Comparison of ENCODE assay signal across 7 mouse cellular contexts in the genomic region with DNA sequence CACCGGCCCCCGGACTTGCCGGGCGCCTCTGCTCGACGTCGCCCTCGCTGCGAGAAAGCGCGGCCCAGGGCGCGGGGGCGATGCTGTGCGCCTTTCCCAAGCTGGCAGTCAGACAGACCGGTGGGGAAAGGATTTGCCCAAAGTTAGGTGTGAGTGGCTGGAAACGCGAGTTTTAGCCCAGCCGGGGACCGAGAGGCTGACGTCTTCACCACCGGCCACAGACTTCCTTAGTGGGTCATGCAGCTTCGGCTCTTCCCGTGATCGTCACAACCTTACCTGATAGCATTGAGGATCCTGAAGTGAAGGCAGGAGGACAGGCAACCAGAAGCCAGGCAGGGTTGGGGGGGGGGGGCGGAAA. TPM values are rescaled to one million over a fixed set of nuclear protein-coding genes. Genes with fewer than 3 reads are reported as not detected.
DNase-seq lines count a peak whose midpoint lies in the region; ATAC-seq and TF ChIP-seq lines count a peak whose summit lies in the region.

No protein-coding gene starts in this region.

- H3K9me3 ChIP-seq in lung, embryonic 14.5 days (ENCODE audit: low read depth, low read length): no peaks in the 10 kb centered on the region
- H3K9me3 ChIP-seq in forebrain, embryonic 15.5 days: no peaks in the 10 kb centered on the region
- no peaks in the 10 kb centered on the region for H3K9me3 ChIP-seq in liver, embryonic 11.5 days (ENCODE audit: control insufficient read depth, low read length)

- H3K36me3 ChIP-seq in lung, embryonic 14.5 days (ENCODE audit: insufficient read depth): peaks cover 33% of the 10 kb centered on the region
- H3K36me3 ChIP-seq in forebrain, embryonic 15.5 days: peaks cover 26% of the 10 kb centered on the region
- H3K36me3 ChIP-seq in liver, embryonic 11.5 days (ENCODE audit: control insufficient read depth, insufficient read depth, low read length): peaks cover 9% of the 10 kb centered on the region; the same call in 1 of the 2 replicates

- H3K4me1 ChIP-seq in lung, embryonic 14.5 days (ENCODE audit: insufficient read depth): 0 out of 2 replicates have a peak, but pooled peaks cover 7% of the 10 kb centered on the region
- H3K4me1 ChIP-seq in forebrain, embryonic 15.5 days: peaks cover 22% of the 10 kb centered on the region
- peaks cover 7% of the 10 kb centered on the region for H3K4me1 ChIP-seq in liver, embryonic 11.5 days (replicated peaks; ENCODE audit: control insufficient read depth, insufficient read depth, low read length)

- peak overlapping the region; percentile 54; the same call in 1 of the 2 replicates for H3K27ac ChIP-seq in lung, embryonic 14.5 days (ENCODE audit: low read depth)
- H3K27ac ChIP-seq in forebrain, embryonic 15.5 days (replicated peaks): peak overlapping the region; percentile 64
- H3K27ac ChIP-seq in liver, embryonic 11.5 days (ENCODE audit: low read depth, low read length): peak overlapping the region; percentile 71

- H3K4me2 ChIP-seq in lung, embryonic 14.5 days: peak overlapping the region; percentile 90
- H3K4me2 ChIP-seq in forebrain, embryonic 15.5 days (replicated peaks): peak overlapping the region; percentile 68
- peak overlapping the region; percentile 75 for H3K4me2 ChIP-seq in liver, embryonic 11.5 days

- peak overlapping the region; percentile 94 for H3K9ac ChIP-seq in lung, embryonic 14.5 days
- H3K9ac ChIP-seq in forebrain, embryonic 15.5 days (replicated peaks): peak overlapping the region; percentile 83
- H3K9ac ChIP-seq in liver, embryonic 11.5 days (ENCODE audit: low read depth, low read length): peak overlapping the region; percentile 94

- peak overlapping the region; percentile 96 for H3K4me3 ChIP-seq in lung, embryonic 14.5 days (ENCODE audit: low read depth, low read length)
- peak overlapping the region; percentile 85 for H3K4me3 ChIP-seq in forebrain, embryonic 15.5 days
- peak overlapping the region; percentile 100 for H3K4me3 ChIP-seq in liver, embryonic 11.5 days (ENCODE audit: low read depth, low read length)

- DNase-seq in lung, embryonic 14.5 days: peak; percentile 17
- no peak for DNase-seq in lung, postnatal 4 days
- DNase-seq in adipocyte (ENCODE audit: low spot score): peak; percentile 16
- peak; percentile 49 for DNase-seq in liver, embryonic 11.5 days (ENCODE audit: low spot score)
- DNase-seq in natural killer cell, adult 2 months (ENCODE audit: low spot score in 2 of 2): peak; percentile 33 to 36
- no peak for DNase-seq in cerebellum, postnatal 36 days

- WGBS in lung, embryonic 14.5 days: under 1% methylated on average over 26 of the region's 26 CpGs
- 2% methylated on average over 26 of the region's 26 CpGs for WGBS in forebrain, embryonic 15.5 days
- WGBS in liver, embryonic 11.5 days: under 1% methylated on average over 25 of the region's 26 CpGs

- ATAC-seq in lung, embryonic 14.5 days (ENCODE audit: insufficient read depth): no peak
- ATAC-seq in forebrain, embryonic 15.5 days (replicated peaks): 0 out of 2 replicates have a peak, but pooled peaks have one; percentile 21
- peak; percentile 15; the same call in 1 of the 2 replicates for ATAC-seq in liver, embryonic 11.5 days (replicated peaks; ENCODE audit: low FRiP score)

- TF ChIP-seq CTCF in lung, embryonic 14.5 days (IDR thresholded peaks at IDR 0.05; ENCODE audit: low read depth): no peak

- no peaks in the 10 kb centered on the region for H3K27me3 ChIP-seq in lung, embryonic 14.5 days (ENCODE audit: insufficient read depth, low read length)
- no peaks in the 10 kb centered on the region for H3K27me3 ChIP-seq in forebrain, embryonic 15.5 days
- no peaks in the 10 kb centered on the region for H3K27me3 ChIP-seq in liver, embryonic 11.5 days (replicated peaks; ENCODE audit: control insufficient read depth, insufficient read depth, low read length)

RNA-seq across cellular contexts. Expression of gene Brap, which starts 0.5 kb away (rescaled TPM):
- 39.1 and 40.9 TPM in 2 replicates for polyA plus RNA-seq in lung, embryonic 14.5 days (2014; fragmentation: Nextera tagmentation; extraction: Ambion mirVana)
- polyA plus RNA-seq in forebrain, embryonic 15.5 days (2015; fragmentation: Nextera tagmentation; extraction: Ambion mirVana): 51.1 and 55.4 TPM in 2 replicates
- polyA plus RNA-seq in liver, embryonic 11.5 days (2014; fragmentation: Nextera tagmentation; extraction: Ambion mirVana): 42.8 and 46.0 TPM in 2 replicates

RNA-seq across cellular contexts. Expression of gene Acad10, which starts 0.6 kb away (rescaled TPM):
- 1.5 and 3.0 TPM in 2 replicates for polyA plus RNA-seq in lung, embryonic 14.5 days (2014; fragmentation: Nextera tagmentation; extraction: Ambion mirVana)
- 1.0 and 1.1 TPM in 2 replicates for polyA plus RNA-seq in forebrain, embryonic 15.5 days (2015; fragmentation: Nextera tagmentation; extraction: Ambion mirVana)
- 2.7 and 3.6 TPM in 2 replicates for polyA plus RNA-seq in liver, embryonic 11.5 days (2014; fragmentation: Nextera tagmentation; extraction: Ambion mirVana)

RNA-seq across cellular contexts. Expression of gene Acad12, which starts 42.1 kb away (rescaled TPM):
- 1.7 and 1.8 TPM in 2 replicates for polyA plus RNA-seq in lung, embryonic 14.5 days (2014; fragmentation: Nextera tagmentation; extraction: Ambion mirVana)
- polyA plus RNA-seq in forebrain, embryonic 15.5 days (2015; fragmentation: Nextera tagmentation; extraction: Ambion mirVana): 1.1 and 1.2 TPM in 2 replicates
- polyA plus RNA-seq in liver, embryonic 11.5 days (2014; fragmentation: Nextera tagmentation; extraction: Ambion mirVana): 3.0 and 5.0 TPM in 2 replicates

RNA-seq across cellular contexts. Expression of gene Atxn2, which starts 50.3 kb away (rescaled TPM):
- polyA plus RNA-seq in lung, embryonic 14.5 days (2014; fragmentation: Nextera tagmentation; extraction: Ambion mirVana): 79.2 and 83.9 TPM in 2 replicates
- 67.2 and 80.1 TPM in 2 replicates for polyA plus RNA-seq in forebrain, embryonic 15.5 days (2015; fragmentation: Nextera tagmentation; extraction: Ambion mirVana)
- 49.8 and 63.9 TPM in 2 replicates for polyA plus RNA-seq in liver, embryonic 11.5 days (2014; fragmentation: Nextera tagmentation; extraction: Ambion mirVana)

Comparison
In these comparisons a context has a peak if more than half of its experiments do, and no peak if none do; other contexts are left out.
1. DNase-seq: peak in lung, embryonic 14.5 days (single experiment), adipocyte (single experiment), liver, embryonic 11.5 days (single experiment) and natural killer cell, adult 2 months (2 of 2); none in lung, postnatal 4 days (0 of 2) and cerebellum, postnatal 36 days (0 of 2).
2. Peak in every context shown above with its lines, with median percentiles within 50 percentile points of each other: H3K27ac ChIP-seq, H3K4me2 ChIP-seq, H3K4me3 ChIP-seq and H3K9ac ChIP-seq.